Mouse (Mus musculus) forebrain, embryonic 16.5 days (tissue): Measurements from ENCODE around the gene 1700074P13Rik. TPM values are rescaled to one million over a fixed set of nuclear protein-coding genes. Genes with fewer than 3 reads are reported as not detected.
"Not testable (repeated sequence)": the region's sequence is repeated elsewhere in the genome, so short reads cannot be mapped to it uniquely, and the experiment has no call there.

ENCODE experiments used
- ATAC-seq: fragments of 200-750 bp; cut with Nextera tagmentation; 2 replicates; pipeline ENCODE4 v1.8.0; 2017; ENCODE audit warnings: mild to moderate bottlenecking, moderate library complexity
- H3K27ac ChIP-seq: fragments of 300-500 bp; sonication (generic); 2 replicates; pipeline ENCODE4 v1.5.1; 2014; ENCODE audit warnings: low read length, control low read depth
- H3K27me3 ChIP-seq: fragments of 300-500 bp; sonication (generic); replicated peaks from 2 replicates; pipeline ENCODE4 v1.6.1; 2014; ENCODE audit warnings: low read length; ENCODE audit not compliant: control insufficient read depth, insufficient read depth
- H3K36me3 ChIP-seq: fragments of 300-500 bp; sonication (generic); 2 replicates; pipeline ENCODE4 v1.6.1; 2014; ENCODE audit not compliant: control insufficient read depth, insufficient read depth
- H3K4me1 ChIP-seq: fragments of 300-500 bp; sonication (generic); replicated peaks from 2 replicates; pipeline ENCODE4 v1.6.1; 2014; ENCODE audit warnings: low read length; ENCODE audit not compliant: control insufficient read depth, insufficient read depth
- H3K4me2 ChIP-seq: fragments of 300-500 bp; sonication (generic); 2 replicates; pipeline ENCODE4 v1.6.1; 2014; ENCODE audit warnings: mild to moderate bottlenecking, low read length, control low read depth
- H3K4me3 ChIP-seq: fragments of 300-500 bp; sonication (generic); replicated peaks from 2 replicates; pipeline ENCODE4 v1.5.1; 2014; ENCODE audit warnings: mild to moderate bottlenecking, low read length, control low read depth
- H3K9ac ChIP-seq: fragments of 300-500 bp; sonication (generic); replicated peaks from 2 replicates; pipeline ENCODE4 v1.6.1; 2014; ENCODE audit warnings: low read depth, low read length, control low read depth
- H3K9me3 ChIP-seq: fragments of 300-500 bp; sonication (generic); 2 replicates; pipeline ENCODE4 v1.6.1; 2016; ENCODE audit warnings: low read length; ENCODE audit not compliant: control insufficient read depth
- WGBS: fragments of 180-500 bp; shearing (Covaris S2); extraction: QIAGEN DNeasy Blood & Tissue Kit; methylation state at CpG from one replicate; pipeline ENCODE4 v1.1.7; 2014; 5-methylcytosine and 5-hydroxymethylcytosine counted together
- polyA plus RNA-seq: library from polyadenylated mRNA; unstranded; fragments of >200 nt; fragmentation: Nextera tagmentation; extraction: Ambion mirVana; gene quantifications from 2 replicates; pipeline ENCODE4 v1.2.1, GENCODE M21; 2015

1700074P13Rik gene
- not detected in 2 replicates for polyA plus RNA-seq

DNA sequence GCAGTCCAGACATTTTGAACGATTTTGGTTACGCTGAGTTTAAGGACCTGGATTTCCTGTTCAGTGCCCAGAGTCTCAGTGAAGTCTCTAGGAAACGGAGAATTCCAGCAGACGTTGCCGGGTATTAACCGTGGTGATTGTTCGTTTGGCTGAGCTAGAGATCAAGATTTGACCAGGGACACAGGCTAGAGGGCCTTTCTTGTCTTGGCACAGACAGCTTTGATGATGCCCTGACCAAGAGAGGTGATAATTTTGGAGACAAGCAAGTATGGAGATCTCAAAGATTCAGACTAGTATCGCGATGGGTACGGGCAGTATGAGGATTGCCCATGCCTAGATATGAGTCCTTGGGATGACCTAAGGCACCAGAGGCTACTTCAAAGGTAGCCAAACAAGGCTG, at the start of gene 1700074P13Rik:
1700074P13Rik (minus strand) TSS at position 101 of the 400 bp plus-strand sequence.
- no peaks in the 10 kb centered on the region for H3K36me3 ChIP-seq
- no peak for ATAC-seq
- WGBS: 94% methylated on average over 10 of the region's 10 CpGs

DNA sequence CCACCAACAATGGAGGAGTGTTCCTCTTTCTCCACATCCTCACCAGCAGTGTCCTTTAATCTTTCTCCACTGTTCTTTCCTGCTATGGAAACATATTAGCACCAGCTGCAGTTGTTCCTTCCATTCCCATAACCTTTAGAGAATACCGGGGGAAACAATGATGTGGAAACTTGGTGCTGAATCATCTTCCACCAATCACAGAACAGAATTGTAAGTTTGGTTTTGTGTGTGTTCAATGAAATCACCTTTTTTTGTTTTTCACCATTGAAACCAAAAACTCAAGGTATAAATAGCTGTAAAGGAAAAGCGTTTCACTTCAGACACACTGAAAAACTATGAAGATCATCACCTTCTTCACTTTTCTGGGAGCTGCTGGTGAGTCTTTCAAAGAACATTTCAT, 24.1 kb upstream of the 1700074P13Rik start, which contains the start of gene 1810009J06Rik:
1810009J06Rik (plus strand) TSS at position 301 of the 400 bp plus-strand sequence.
- H3K27me3 ChIP-seq, ATAC-seq, H3K4me1 ChIP-seq, H3K4me3 ChIP-seq, H3K9me3 ChIP-seq, H3K9ac ChIP-seq, H3K36me3 ChIP-seq, H3K4me2 ChIP-seq, H3K27ac ChIP-seq: not testable (repeated sequence)
- 88% methylated on average over 2 of the region's 2 CpGs for WGBS

More for the DNA sequence above, at the start of gene 1700074P13Rik:
- Histone ChIP-seq H3K4me1 (no peaks in the 10 kb centered on the region), H3K4me3 (no peak within 1 kb of the TSS), H3K27ac (no peak within 1 kb of the TSS), H3K4me2 (no peak within 1 kb of the TSS), H3K27me3 (no peaks in the 10 kb centered on the region), H3K9me3 (no peaks in the 10 kb centered on the region), H3K9ac (no peak within 1 kb of the TSS)

DNA sequence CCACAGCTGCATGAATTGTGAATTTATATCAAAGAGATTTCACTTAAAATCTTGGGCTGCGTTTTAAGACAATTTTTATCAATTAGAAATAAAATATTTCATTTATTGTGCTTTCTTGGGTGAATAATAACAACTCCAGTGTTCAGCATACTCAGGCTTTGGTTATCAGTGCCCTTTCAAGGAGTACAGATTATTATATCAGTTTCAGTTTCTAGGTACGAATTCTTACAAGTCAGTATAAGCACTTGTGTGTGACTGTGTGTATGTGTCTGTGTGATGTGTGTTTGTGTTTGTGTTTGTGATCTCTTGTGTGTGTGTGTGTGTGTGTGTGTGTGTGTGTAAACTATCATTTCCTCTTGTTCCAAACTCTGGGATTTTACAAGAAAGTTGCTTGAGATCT, 13.4 kb upstream of the 1700074P13Rik start:
- no peak overlapping the region for H3K4me3 ChIP-seq
- H3K4me2 ChIP-seq: no peak overlapping the region
- no peaks in the 10 kb centered on the region for H3K9me3 ChIP-seq
- no peaks in the 10 kb centered on the region for H3K27me3 ChIP-seq
- WGBS: 57% methylated on average over 2 of the region's 2 CpGs
- no peak for ATAC-seq
- no peak overlapping the region for H3K27ac ChIP-seq
- H3K4me1 ChIP-seq: no peaks in the 10 kb centered on the region
- no peak overlapping the region for H3K9ac ChIP-seq
- no peaks in the 10 kb centered on the region for H3K36me3 ChIP-seq

DNA sequence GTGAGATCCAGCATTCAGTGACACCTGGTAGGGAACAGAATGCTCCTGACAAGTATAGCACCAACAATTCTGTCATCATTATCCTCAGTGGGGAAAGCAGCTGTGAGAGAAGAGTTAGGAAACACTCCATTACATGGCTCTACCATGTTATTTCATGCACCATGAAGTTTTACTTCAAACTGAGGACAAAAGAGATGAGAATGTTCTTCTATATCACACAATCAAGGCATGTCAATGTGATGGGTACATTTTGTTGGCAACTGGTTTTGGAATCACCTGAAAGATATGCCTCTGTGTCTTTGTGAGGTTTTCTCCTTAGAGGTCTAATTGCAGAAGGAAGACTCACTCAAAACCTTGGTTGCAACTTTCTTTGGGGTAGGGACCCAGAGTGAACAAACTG, 11.4 kb upstream of the 1700074P13Rik start, which contains the start of gene Gm4744:
Gm4744 (minus strand) TSS at position 101 of the 400 bp plus-strand sequence.
- no peak for ATAC-seq
- H3K4me2 ChIP-seq: no peak within 1 kb of the TSS
- no peaks in the 10 kb centered on the region for H3K27me3 ChIP-seq
- H3K4me1 ChIP-seq: no peaks in the 10 kb centered on the region
- no peak within 1 kb of the TSS for H3K27ac ChIP-seq
- H3K4me3 ChIP-seq: no peak within 1 kb of the TSS
- no peak within 1 kb of the TSS for H3K9ac ChIP-seq
- H3K9me3 ChIP-seq: no peaks in the 10 kb centered on the region
- no peaks in the 10 kb centered on the region for H3K36me3 ChIP-seq

DNA sequence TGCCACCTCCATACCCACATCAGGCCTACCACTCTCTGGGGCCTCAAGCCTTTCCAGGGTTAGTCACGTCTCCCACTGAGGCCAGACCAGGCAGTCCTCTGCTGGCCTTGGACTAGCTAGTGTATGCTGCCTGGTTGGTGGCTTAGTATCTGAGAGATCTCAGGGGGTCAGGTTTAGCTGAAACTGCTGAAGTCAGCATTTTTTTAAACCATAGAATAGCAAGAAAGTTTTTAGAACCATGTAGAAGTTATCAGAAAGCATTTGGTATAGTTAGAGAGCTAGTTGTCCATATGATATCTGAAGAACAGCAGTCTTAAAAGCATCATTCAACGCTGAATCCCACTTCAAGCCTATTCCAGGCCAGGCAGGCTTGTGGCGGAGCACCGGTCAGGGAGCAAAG, 20.4 kb downstream of the 1700074P13Rik start:
- Histone ChIP-seq H3K36me3 (no peaks in the 10 kb centered on the region), H3K4me3 (no peak overlapping the region), H3K27ac (no peak overlapping the region), H3K27me3 (no peaks in the 10 kb centered on the region), H3K4me2 (no peak overlapping the region), H3K9ac (no peak overlapping the region), H3K9me3 (no peaks in the 10 kb centered on the region), H3K4me1 (no peaks in the 10 kb centered on the region)
- 81% methylated on average over 4 of the region's 4 CpGs for WGBS
- no peak for ATAC-seq

DNA sequence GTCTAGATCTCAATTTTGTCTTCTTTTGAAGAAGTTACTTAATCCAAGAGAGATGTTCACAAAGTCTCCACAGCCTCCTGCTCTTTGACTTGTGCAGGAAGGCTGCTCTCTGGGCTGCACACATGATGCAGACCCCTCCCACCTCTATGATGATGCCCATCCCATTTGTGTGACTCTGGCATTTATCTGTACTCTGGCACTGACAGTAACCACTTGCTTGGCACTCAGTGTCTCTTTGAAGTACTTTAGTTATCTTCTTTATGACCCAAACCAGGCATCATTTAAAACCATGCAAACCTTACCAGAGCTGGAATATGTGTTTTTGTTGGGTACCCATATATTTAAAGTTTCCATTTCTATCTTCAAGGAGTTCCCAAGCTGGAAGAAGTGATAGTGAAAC, 40.1 kb downstream of the 1700074P13Rik start, which contains the start of gene Prss58:
Prss58 (minus strand) TSS at position 101 of the 400 bp plus-strand sequence.
- H3K4me3 ChIP-seq: no peak within 1 kb of the TSS
- H3K27ac ChIP-seq: no peak within 1 kb of the TSS
- ATAC-seq: no peak
- H3K27me3 ChIP-seq: no peaks in the 10 kb centered on the region
- no peak within 1 kb of the TSS for H3K9ac ChIP-seq
- no peaks in the 10 kb centered on the region for H3K4me1 ChIP-seq
- H3K36me3 ChIP-seq: no peaks in the 10 kb centered on the region
- no peaks in the 10 kb centered on the region for H3K9me3 ChIP-seq
- H3K4me2 ChIP-seq: no peak within 1 kb of the TSS

DNA sequence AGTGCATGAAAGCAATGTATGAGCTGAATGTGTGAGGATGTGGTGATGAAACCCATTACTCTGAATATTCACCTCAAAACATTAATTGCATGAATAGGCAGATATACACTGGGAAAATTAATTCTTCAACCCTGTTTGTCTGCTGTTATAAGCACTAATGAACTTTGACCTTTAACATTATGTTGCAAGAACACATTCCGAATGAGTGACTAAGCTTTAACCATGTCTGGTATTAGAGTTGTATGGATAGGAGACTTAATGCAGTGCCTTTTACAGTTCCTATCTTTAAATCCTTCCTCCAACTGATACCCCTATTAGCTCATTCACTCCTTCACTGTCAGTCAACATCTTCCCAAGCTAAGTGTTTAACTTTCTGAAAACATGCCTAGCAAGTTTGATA, 45.6 kb downstream of the 1700074P13Rik start:
- Histone ChIP-seq H3K27me3 (no peaks in the 10 kb centered on the region), H3K9me3 (no peaks in the 10 kb centered on the region), H3K4me3 (no peak overlapping the region), H3K36me3 (no peaks in the 10 kb centered on the region), H3K4me1 (no peaks in the 10 kb centered on the region), H3K9ac (no peak overlapping the region), H3K4me2 (no peak overlapping the region), H3K27ac (no peak overlapping the region)
- WGBS: 69% methylated on average over 1 of the region's 1 CpGs
- no peak for ATAC-seq

DNA sequence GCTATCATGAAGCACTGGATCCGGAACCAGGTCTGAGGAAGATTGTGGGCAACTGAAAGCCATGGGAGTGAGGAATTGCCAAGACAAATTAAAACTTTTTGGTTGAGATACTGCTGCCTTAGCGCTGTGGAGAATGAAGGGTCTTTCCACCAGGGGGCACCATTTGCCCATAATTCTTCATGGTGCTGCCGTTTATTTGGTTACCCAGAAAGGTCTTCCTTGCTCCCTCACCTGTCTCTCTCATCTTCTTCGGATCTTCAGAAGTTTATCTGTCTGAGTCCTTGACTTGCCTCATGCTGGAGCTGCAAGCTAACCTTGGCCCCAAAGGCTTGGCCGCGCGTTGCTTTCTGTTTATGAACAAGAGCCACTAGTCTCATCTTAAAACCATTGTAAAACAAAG, 46.8 kb downstream of the 1700074P13Rik start:
- Histone ChIP-seq H3K27me3 (no peaks in the 10 kb centered on the region), H3K27ac (no peak overlapping the region), H3K36me3 (no peaks in the 10 kb centered on the region), H3K9ac (no peak overlapping the region), H3K4me3 (no peak overlapping the region), H3K9me3 (no peaks in the 10 kb centered on the region), H3K4me1 (no peaks in the 10 kb centered on the region), H3K4me2 (no peak overlapping the region)
- WGBS: 47% methylated on average over 7 of the region's 7 CpGs
- ATAC-seq: no peak

DNA sequence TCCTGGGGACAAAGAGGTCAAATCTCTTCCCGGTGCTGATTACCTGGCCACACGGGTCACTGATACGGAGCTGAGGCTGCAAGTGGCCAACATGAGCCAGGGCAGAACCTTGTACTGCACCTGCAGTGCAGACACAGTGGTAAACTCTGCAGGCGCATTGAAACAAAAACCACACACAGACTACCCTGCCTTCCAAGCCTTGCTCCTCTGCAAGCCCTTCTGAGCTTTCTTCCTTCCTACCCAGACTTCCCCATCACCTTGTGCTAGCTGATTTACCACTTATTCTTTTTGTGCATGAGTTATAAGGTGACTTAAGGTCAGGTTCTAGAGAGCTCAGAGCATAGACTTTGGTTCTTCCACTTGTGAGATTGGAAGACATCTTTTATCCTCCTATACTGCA, 48.6 kb downstream of the 1700074P13Rik start:
- Histone ChIP-seq H3K9ac (no peak overlapping the region), H3K36me3 (no peaks in the 10 kb centered on the region), H3K4me1 (no peaks in the 10 kb centered on the region), H3K4me3 (no peak overlapping the region), H3K27ac (no peak overlapping the region), H3K9me3 (no peaks in the 10 kb centered on the region), H3K27me3 (no peaks in the 10 kb centered on the region), H3K4me2 (no peak overlapping the region)
- whole genome bisulfite sequencing: 85% methylated on average over 4 of the region's 4 CpGs
- no peak for ATAC-seq

GRCm38 (mm10) chr6:40890973-40891372, 49.4 kb downstream of the 1700074P13Rik start:
- no peaks in the 10 kb centered on the region for H3K9me3 ChIP-seq
- no peak overlapping the region for H3K4me2 ChIP-seq
- H3K36me3 ChIP-seq: no peaks in the 10 kb centered on the region
- H3K4me1 ChIP-seq: no peaks in the 10 kb centered on the region
- no peak overlapping the region for H3K27ac ChIP-seq
- 69% methylated on average over 1 of the region's 1 CpGs for WGBS
- H3K4me3 ChIP-seq: no peak overlapping the region
- ATAC-seq: no peak
- H3K27me3 ChIP-seq: no peaks in the 10 kb centered on the region
- no peak overlapping the region for H3K9ac ChIP-seq
